8 mouse cellular contexts compared by ENCODE assay signal in the genomic region with DNA sequence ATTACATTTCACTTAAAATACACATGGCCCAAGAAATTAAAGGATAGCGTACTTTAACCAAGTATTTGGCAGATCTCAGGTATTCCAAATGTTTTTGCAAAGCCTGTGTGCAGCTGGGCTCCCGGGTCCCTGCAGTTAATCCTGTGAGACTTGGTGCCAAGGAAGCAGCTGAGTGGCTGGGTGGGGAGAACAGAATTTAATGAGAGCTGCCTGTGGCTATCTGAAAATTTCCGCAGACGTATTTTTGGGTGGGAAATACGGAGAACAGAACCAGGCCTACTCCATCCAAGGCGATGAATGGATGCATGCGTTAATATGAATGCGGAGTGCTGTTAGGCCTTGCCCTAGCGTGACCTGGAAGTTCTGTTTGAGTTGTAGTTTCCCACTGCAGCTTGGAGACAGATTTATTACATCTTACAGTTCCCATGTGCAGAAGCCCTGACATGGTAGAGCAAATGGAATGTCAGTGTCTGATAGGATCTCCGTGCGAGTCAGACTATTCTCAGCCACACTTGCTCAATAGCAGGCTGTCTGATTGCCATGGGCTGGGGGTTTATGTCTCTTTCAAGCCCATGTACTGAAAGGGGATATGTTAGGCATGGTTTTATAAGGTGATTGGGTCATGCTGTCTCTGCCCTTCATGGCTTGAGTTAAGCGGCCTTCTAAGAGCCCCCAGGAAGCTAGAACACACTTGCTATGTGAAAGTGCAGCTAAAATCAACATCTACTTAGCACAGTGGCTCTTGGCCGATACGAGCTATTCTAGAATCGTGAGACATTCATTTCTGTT. TPM values are rescaled to one million over a fixed set of nuclear protein-coding genes. Genes with fewer than 3 reads are reported as not detected.
DNase-seq lines count a peak whose midpoint lies in the region; ATAC-seq and TF ChIP-seq lines count a peak whose summit lies in the region.
"Had no signal": no experiment of that assay in that cellular context is flagged by ENCODE, and none has a peak within 500 bp of the region (broad histone marks: within the 10 kb centered on the region; RNA-seq: fewer than 3 reads in every experiment).

No protein-coding gene starts in this region.

- H3K36me3 ChIP-seq in kidney, embryonic 14.5 days (ENCODE audit: control insufficient read depth, insufficient read depth, low read length) = peaks cover 14% of the 10 kb centered on the region; the same call in 1 of the 2 replicates
- peaks cover 24% of the 10 kb centered on the region for H3K36me3 ChIP-seq in limb, embryonic 10.5 days

- H3K4me3 ChIP-seq in kidney, embryonic 14.5 days (ENCODE audit: low read length) = no peak overlapping the region
- no peak overlapping the region for H3K4me3 ChIP-seq in embryonic fibroblast, embryonic 13.5 days (ENCODE audit: insufficient read depth, low read length)
- no peak overlapping the region for H3K4me3 ChIP-seq in limb, embryonic 10.5 days

- DNase-seq in kidney, adult 8-10 months = no peak
- DNase-seq in Muller cell, postnatal 12 days (ENCODE audit: inconsistent ontology term) = peak; percentile 17
- DNase-seq in limb, embryonic 10.5 days (ENCODE audit: low spot score) = no peak
- no peak for DNase-seq in spleen, adult 12 weeks (ENCODE audit: low spot score)
- no peak for DNase-seq in cerebellum, postnatal 4 days (ENCODE audit: low spot score in 2 of 2)
- DNase-seq: cerebellum, adult 11 months had no signal

- 0 out of 2 replicates have a peak, but pooled peaks cover 4% of the 10 kb centered on the region for H3K9me3 ChIP-seq in kidney, embryonic 14.5 days (ENCODE audit: control insufficient read depth, low read length)
- H3K9me3 ChIP-seq in limb, embryonic 10.5 days (replicated peaks) = no peaks in the 10 kb centered on the region

- no peak for TF ChIP-seq POLR2A in embryonic fibroblast, embryonic 13.5 days (IDR thresholded peaks at IDR 0.05; ENCODE audit: low read depth, low read length)

- H3K27me3 ChIP-seq in kidney, embryonic 14.5 days (ENCODE audit: control insufficient read depth, insufficient read depth, low read length) = no peaks in the 10 kb centered on the region
- H3K27me3 ChIP-seq in limb, embryonic 10.5 days (ENCODE audit: low read depth, poor library complexity, severe bottlenecking) = no peaks in the 10 kb centered on the region

- peak overlapping the region; percentile 53; the same call in 1 of the 2 replicates for H3K27ac ChIP-seq in kidney, embryonic 14.5 days (ENCODE audit: low read depth, low read length)
- H3K27ac ChIP-seq in embryonic fibroblast, embryonic 13.5 days (ENCODE audit: insufficient read depth, low read length) = peak overlapping the region; percentile 98
- H3K27ac ChIP-seq in limb, embryonic 10.5 days = peak overlapping the region; percentile 25; the same call in 1 of the 2 replicates

- no peak for TF ChIP-seq CTCF in embryonic fibroblast, embryonic 13.5 days (IDR thresholded peaks at IDR 0.05; ENCODE audit: borderline replicate concordance, insufficient read depth, low read length)

- peak; percentile 36 for ATAC-seq in kidney, embryonic 14.5 days (ENCODE audit: low FRiP score, low TSS enrichment)

- 39% methylated on average over 15 of the region's 15 CpGs for WGBS in kidney, embryonic 14.5 days
- 66% methylated on average over 15 of the region's 15 CpGs for WGBS in limb, embryonic 10.5 days

- no peak overlapping the region for H3K9ac ChIP-seq in kidney, embryonic 14.5 days (ENCODE audit: low read depth, low read length)

- peaks cover 28% of the 10 kb centered on the region for H3K4me1 ChIP-seq in kidney, embryonic 14.5 days (ENCODE audit: control insufficient read depth, insufficient read depth, low read length)
- H3K4me1 ChIP-seq in embryonic fibroblast, embryonic 13.5 days (ENCODE audit: control insufficient read depth, insufficient read depth, low read length) = peaks cover 37% of the 10 kb centered on the region
- H3K4me1 ChIP-seq in limb, embryonic 10.5 days = peaks cover 52% of the 10 kb centered on the region

- H3K4me2 ChIP-seq in kidney, embryonic 14.5 days (replicated peaks; ENCODE audit: low read depth, low read length) = no peak overlapping the region

RNA-seq across cellular contexts. Expression of a gene that starts 17.5 kb away (rescaled TPM):
- 7.6 and 14.7 TPM in 2 replicates for polyA plus RNA-seq in kidney, embryonic 14.5 days (2014; fragmentation: Nextera tagmentation; extraction: Ambion mirVana)
- 91.6 and 111 TPM in 2 replicates for polyA plus RNA-seq in embryonic fibroblast, embryonic 13.5 days (2011; ENCODE audit: insufficient read length, low read depth, missing spikeins)
- polyA plus RNA-seq in limb, embryonic 10.5 days (2016; fragmentation: Nextera tagmentation; extraction: Ambion mirVana) = 10.8 and 14.4 TPM in 2 replicates

RNA-seq across cellular contexts. Expression of a gene that starts 21.1 kb away (rescaled TPM):
- 5.0 and 5.4 TPM in 2 replicates for polyA plus RNA-seq in kidney, embryonic 14.5 days (2014; fragmentation: Nextera tagmentation; extraction: Ambion mirVana)
- 3.0 and 15.8 TPM in 2 replicates for polyA plus RNA-seq in embryonic fibroblast, embryonic 13.5 days (2011; ENCODE audit: insufficient read length, low read depth, missing spikeins)
- polyA plus RNA-seq in limb, embryonic 10.5 days (2016; fragmentation: Nextera tagmentation; extraction: Ambion mirVana) = 2.9 and 4.7 TPM in 2 replicates

Comparison
In these comparisons a context has a peak if more than half of its experiments do, and no peak if none do; other contexts are left out.
1. H3K27ac ChIP-seq: peak in every context shown above with its lines; median percentile 98 in embryonic fibroblast, embryonic 13.5 days; 53 in kidney, embryonic 14.5 days; 25 in limb, embryonic 10.5 days.